Mouse (Mus musculus): ENCODE measurements around the gene Fem1b. TPM values are rescaled to one million over a fixed set of nuclear protein-coding genes. Genes with fewer than 3 reads are reported as not detected.

The Fem1b gene
- polyA plus RNA-seq, 1 experiment from 2014 or later: 18.2 TPM

Other genes starting within 250 kb of the Fem1b start
- gene Itga11, start 134.1 kb downstream of the Fem1b start, polyA plus RNA-seq (2015; fragmentation: Nextera tagmentation; extraction: Ambion mirVana): 11.2 and 12.2 TPM in 2 replicates
- 24.6 and 24.8 TPM in 2 replicates for gene Cln6, start 26.9 kb upstream of the Fem1b start, polyA plus RNA-seq (2015; fragmentation: Nextera tagmentation; extraction: Ambion mirVana)
- 16.2 and 19.4 TPM in 2 replicates for gene Calml4, start 46.1 kb upstream of the Fem1b start, polyA plus RNA-seq (2015; fragmentation: Nextera tagmentation; extraction: Ambion mirVana)
- 55.6 and 60.4 TPM in 2 replicates for gene Pias1, start 176.0 kb upstream of the Fem1b start, polyA plus RNA-seq (2015; fragmentation: Nextera tagmentation; extraction: Ambion mirVana)